Mouse (Mus musculus) neural tube, embryonic 11.5 days (tissue): ENCODE results near the gene Pgbd1. TPM values are rescaled to one million over a fixed set of nuclear protein-coding genes. Genes with fewer than 3 reads are reported as not detected.
"Not testable (repeated sequence)": the region's sequence is repeated elsewhere in the genome, so short reads cannot be mapped to it uniquely, and the experiment has no call there.

Experiments
- ATAC-seq: fragments of 200-750 bp; cut with Nextera tagmentation; 2 replicates; pipeline ENCODE4 v1.8.0; 2017; ENCODE audit warnings: moderate number of reproducible peaks, mild to moderate bottlenecking, moderate TSS enrichment, moderate library complexity; ENCODE audit not compliant: insufficient read depth, low FRiP score, low TSS enrichment
- DNase-seq: peaks from one replicate; pipeline ENCODE4 v3.0.0-alpha.2; 2015; ENCODE audit warnings: low spot score
- H3K27ac ChIP-seq: fragments of 300-500 bp; sonication (generic); 2 replicates; pipeline ENCODE4 v1.5.1; 2014; ENCODE audit warnings: low read depth, mild to moderate bottlenecking, low read length
- H3K27me3 ChIP-seq: fragments of 300-500 bp; sonication (generic); 2 replicates; pipeline ENCODE4 v1.6.1; 2014; ENCODE audit warnings: mild to moderate bottlenecking, low read length, mixed read lengths; ENCODE audit not compliant: control insufficient read depth, insufficient read depth
- H3K36me3 ChIP-seq: fragments of 300-500 bp; sonication (generic); 2 replicates; pipeline ENCODE4 v1.6.1; 2014; ENCODE audit warnings: mild to moderate bottlenecking, low read length, moderate library complexity, mixed read lengths; ENCODE audit not compliant: control insufficient read depth, insufficient read depth
- H3K4me1 ChIP-seq: fragments of 300-500 bp; sonication (generic); 2 replicates; pipeline ENCODE4 v1.6.1; 2014; ENCODE audit warnings: low read length, mixed read lengths; ENCODE audit not compliant: control insufficient read depth, insufficient read depth
- H3K4me2 ChIP-seq: fragments of 300-500 bp; sonication (generic); 2 replicates; pipeline ENCODE4 v1.6.1; 2014; ENCODE audit warnings: low read depth, mild to moderate bottlenecking, moderate library complexity
- H3K4me3 ChIP-seq: fragments of 300-500 bp; sonication (generic); 2 replicates; pipeline ENCODE4 v1.5.1; 2014; ENCODE audit warnings: low read depth, low read length
- H3K9ac ChIP-seq: fragments of 300-500 bp; sonication (generic); 2 replicates; pipeline ENCODE4 v1.6.1; 2014; ENCODE audit warnings: mild to moderate bottlenecking, low read length
- H3K9me3 ChIP-seq: fragments of 300-500 bp; sonication (generic); 2 replicates; pipeline ENCODE4 v1.6.1; 2016; ENCODE audit warnings: low read length; ENCODE audit not compliant: control insufficient read depth
- WGBS: fragments of 180-500 bp; shearing (Covaris S2); extraction: QIAGEN DNeasy Blood & Tissue Kit; methylation state at CpG from one replicate; pipeline ENCODE4 v1.1.7; 2014; 5-methylcytosine and 5-hydroxymethylcytosine counted together
- polyA plus RNA-seq: library from polyadenylated mRNA; unstranded; fragments of >200 nt; fragmentation: Nextera tagmentation; extraction: Ambion mirVana; gene quantifications from 2 replicates; pipeline ENCODE4 v1.2.1, GENCODE M21; 2014

Gene Pgbd1
- polyA plus RNA-seq, 1 experiment from 2014 or later = 4.9 TPM

DNA sequence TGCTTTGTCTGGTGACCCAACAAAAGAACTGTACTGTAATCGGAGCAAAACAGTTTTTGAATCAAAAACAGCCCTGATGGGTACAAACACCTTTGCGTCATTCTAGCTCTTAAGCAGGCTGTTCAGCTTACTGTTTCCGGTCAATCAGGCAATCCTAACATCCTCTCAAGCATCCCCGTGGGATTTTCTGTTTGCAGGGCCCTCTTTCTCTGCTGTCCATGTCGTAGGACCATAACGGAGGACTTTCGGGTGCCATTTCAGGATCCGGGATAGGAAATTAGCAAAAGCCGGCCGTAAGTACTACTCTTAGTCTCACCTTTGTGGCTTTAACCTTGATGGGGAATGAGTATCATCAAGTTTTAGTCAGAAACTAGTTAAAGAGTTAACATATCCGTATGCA, 33.5 kb downstream of the Pgbd1 start:
- Histone ChIP-seq H3K4me2 (no peak overlapping the region), H3K36me3 (no peaks in the 10 kb centered on the region), H3K27ac (no peak overlapping the region), H3K4me3 (no peak overlapping the region), H3K9ac (no peak overlapping the region), H3K9me3 (no peaks in the 10 kb centered on the region), H3K27me3 (no peaks in the 10 kb centered on the region), H3K4me1 (no peaks in the 10 kb centered on the region)
- 80% methylated on average over 11 of the region's 11 CpGs for WGBS
- DNase-seq (no peak), ATAC-seq (no peak)

GRCm38 (mm10) chr13:21402848-21403247, 38.0 kb downstream of the Pgbd1 start:
- Histone ChIP-seq H3K27me3 (no peaks in the 10 kb centered on the region), H3K27ac (no peak overlapping the region), H3K4me3 (peak overlapping the region; percentile 76), H3K36me3 (no peaks in the 10 kb centered on the region), H3K9me3 (no peaks in the 10 kb centered on the region), H3K4me1 (0 out of 2 replicates have a peak, but pooled peaks cover 2% of the 10 kb centered on the region), H3K4me2 (peak overlapping the region; percentile 55), H3K9ac (peak overlapping the region; percentile 86; the same call in 1 of the 2 replicates)
- DNase-seq (no peak), ATAC-seq (0 out of 2 replicates have a peak, but pooled peaks have one; percentile 51)
- 0% methylated on average over 2 of the region's 2 CpGs for WGBS

- H3K36me3 ChIP-seq = no peaks in the 10 kb centered on the region
- peak within 1 kb of the TSS; percentile 40; the same call in 1 of the 2 replicates for H3K27ac ChIP-seq
- DNase-seq (peak; percentile 88), ATAC-seq (peak; percentile 94)
- 0 out of 2 replicates have a peak, but pooled peaks cover 2% of the 10 kb centered on the region for H3K4me1 ChIP-seq
- peak within 1 kb of the TSS; percentile 86 for H3K9ac ChIP-seq
- under 1% methylated on average over 35 of the region's 35 CpGs for WGBS
- peak within 1 kb of the TSS; percentile 55 for H3K4me2 ChIP-seq
- H3K9me3 ChIP-seq = no peaks in the 10 kb centered on the region
- no peaks in the 10 kb centered on the region for H3K27me3 ChIP-seq
- peak within 1 kb of the TSS; percentile 76 for H3K4me3 ChIP-seq
Measured at GRCm38 (mm10) chr13:21402287-21402846, 38.5 kb downstream of the Pgbd1 start, which contains the start of gene Zkscan3. Gene Zkscan3, minus strand, starts transcription at chr13:21402755.

- ATAC-seq = peak; percentile 28; the same call in 1 of the 2 replicates
Measured at GRCm38 (mm10) chr13:21401636-21402286, 39.1 kb downstream of the Pgbd1 start.

DNA sequence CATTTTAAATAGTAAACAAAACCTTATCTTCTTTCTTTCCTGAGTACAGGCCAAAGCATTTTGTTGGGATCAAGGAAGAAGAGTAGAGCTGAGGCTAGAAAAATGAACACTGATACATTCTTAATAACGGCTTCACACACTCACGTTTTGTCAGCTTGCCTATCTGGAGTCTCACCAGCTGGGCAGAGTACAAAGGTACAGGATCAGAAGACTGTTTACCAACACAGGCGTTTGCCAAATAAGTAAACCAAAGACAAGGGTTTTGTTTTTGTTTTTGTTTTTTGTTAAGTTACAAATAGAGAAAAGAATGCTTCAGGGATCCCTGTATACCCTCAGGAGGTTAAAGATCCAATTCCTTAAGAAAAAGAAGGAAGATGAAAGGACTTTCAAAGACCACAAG, 39.7 kb downstream of the Pgbd1 start:
- ATAC-seq (no peak), DNase-seq (no peak)
- Histone ChIP-seq H3K27me3 (no peaks in the 10 kb centered on the region), H3K4me2 (peak overlapping the region; percentile 55), H3K4me1 (0 out of 2 replicates have a peak, but pooled peaks cover 2% of the 10 kb centered on the region), H3K9me3 (no peaks in the 10 kb centered on the region), H3K4me3 (peak overlapping the region; percentile 76), H3K36me3 (no peaks in the 10 kb centered on the region), H3K9ac (peak overlapping the region; percentile 86), H3K27ac (no peak overlapping the region)
- WGBS = 84% methylated on average over 3 of the region's 3 CpGs

More at GRCm38 (mm10) chr13:21401636-21402286, 39.1 kb downstream of the Pgbd1 start:
- 16% methylated on average over 12 of the region's 12 CpGs for WGBS
- H3K4me2 ChIP-seq = peak overlapping the region; percentile 55
- no peaks in the 10 kb centered on the region for H3K9me3 ChIP-seq
- 0 out of 2 replicates have a peak, but pooled peaks cover 2% of the 10 kb centered on the region for H3K4me1 ChIP-seq
- H3K27ac ChIP-seq = no peak overlapping the region; the same call in 1 of the 2 replicates
- no peaks in the 10 kb centered on the region for H3K36me3 ChIP-seq
- peak overlapping the region; percentile 86 for H3K9ac ChIP-seq
- H3K27me3 ChIP-seq = no peaks in the 10 kb centered on the region
- peak overlapping the region; percentile 76 for H3K4me3 ChIP-seq
- DNase-seq = no peak

GRCm38 (mm10) chr13:21397486-21397885, 43.4 kb downstream of the Pgbd1 start:
- DNase-seq = no peak
- no peak overlapping the region for H3K4me2 ChIP-seq
- H3K4me3 ChIP-seq = no peak overlapping the region
- ATAC-seq = no peak
- no peaks in the 10 kb centered on the region for H3K9me3 ChIP-seq
- H3K27ac ChIP-seq = no peak overlapping the region
- H3K4me1 ChIP-seq = 0 out of 2 replicates have a peak, but pooled peaks cover 2% of the 10 kb centered on the region
- H3K36me3 ChIP-seq = peaks cover 14% of the 10 kb centered on the region
- WGBS = 94% methylated on average over 2 of the region's 2 CpGs
- H3K9ac ChIP-seq = no peak overlapping the region
- no peaks in the 10 kb centered on the region for H3K27me3 ChIP-seq

DNA sequence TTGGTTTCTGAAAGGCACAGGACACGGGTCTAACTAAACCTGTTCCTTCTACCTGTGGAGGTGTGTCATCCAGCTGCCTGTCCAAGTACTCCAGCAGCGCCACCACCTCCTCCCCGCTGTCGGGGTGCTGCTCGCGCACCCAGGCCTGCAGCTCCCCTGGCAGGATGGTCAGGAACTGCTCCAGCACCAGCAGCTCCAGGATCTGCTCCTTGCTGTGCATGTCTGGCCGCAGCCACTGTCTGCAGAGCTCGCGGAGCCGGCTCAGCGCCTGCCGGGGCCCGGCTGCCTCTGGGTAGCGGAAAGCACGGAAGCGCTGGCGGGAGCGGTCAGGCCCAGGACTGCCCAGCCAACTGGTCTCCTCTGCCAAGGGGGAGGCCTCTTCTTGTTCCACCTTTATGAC, 44.8 kb downstream of the Pgbd1 start:
- H3K4me3 ChIP-seq, DNase-seq, H3K27me3 ChIP-seq, H3K9me3 ChIP-seq, H3K9ac ChIP-seq, H3K27ac ChIP-seq, H3K4me1 ChIP-seq, H3K4me2 ChIP-seq, ATAC-seq: not testable (repeated sequence)
- H3K36me3 ChIP-seq = peaks cover 19% of the 10 kb centered on the region
- WGBS = over 99% methylated on average over 14 of the region's 18 CpGs

DNA sequence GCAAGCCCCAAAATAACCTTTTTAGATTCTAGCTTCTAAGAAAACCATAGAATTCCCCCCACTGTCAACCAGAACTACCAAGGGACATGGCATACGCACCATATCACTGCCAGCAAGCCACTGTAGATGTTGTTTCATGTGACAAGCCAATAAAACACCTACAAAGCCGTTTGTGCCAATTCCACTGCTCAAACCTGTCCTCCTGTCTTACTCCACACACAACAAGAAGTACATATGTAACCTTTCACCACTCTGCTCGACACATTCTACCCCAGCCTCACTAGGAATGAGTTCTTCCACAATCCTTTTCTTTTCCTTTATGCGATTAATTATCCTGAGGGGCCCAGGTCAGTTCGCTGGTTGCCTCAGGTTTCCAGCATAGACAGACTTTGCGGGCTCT, 45.2 kb downstream of the Pgbd1 start:
- Histone ChIP-seq H3K4me1 (no peaks in the 10 kb centered on the region), H3K27me3 (no peaks in the 10 kb centered on the region), H3K4me2 (no peak overlapping the region), H3K9me3 (no peaks in the 10 kb centered on the region), H3K27ac (no peak overlapping the region), H3K9ac (no peak overlapping the region), H3K4me3 (no peak overlapping the region), H3K36me3 (peaks cover 19% of the 10 kb centered on the region)
- WGBS = 95% methylated on average over 6 of the region's 6 CpGs
- ATAC-seq (no peak), DNase-seq (no peak)
